Mouse (Mus musculus) adrenal gland (tissue): ENCODE results near the gene Usp40.

Experiments used
- intact Hi-C: fragments of 180-260 bp; cut with DNase I; formaldehyde crosslinking; loops from one replicate; pipeline ENCODE4 v1.15.1; 2025
- microRNA-seq, 2 experiments: library from miRNA; unstranded; fragments of <30 nt; microRNA quantifications; one replicate each; pipeline ENCODE4; 2019

Usp40 gene

GRCm38 (mm10) chr1:87896921-87897320 lies 111.4 kb downstream of the Usp40 start:
- intact Hi-C loops = loop anchor here (5.0 kb wide), 1 partner anchor 40 kb away; no protein-coding TSS in a partner anchor

Small RNAs within 50 kb of the gene (microRNA-seq; reads per million reads assigned to microRNA genes)
- 0 reads per million in 2 experiments for gene Gm25198
